Mouse (Mus musculus) layer of hippocampus, adult 2 months (tissue): ENCODE results near the gene Cltc. TPM values are rescaled to one million over a fixed set of nuclear protein-coding genes. Genes with fewer than 3 reads are reported as not detected.
"Not testable (repeated sequence)": the region's sequence is repeated elsewhere in the genome, so short reads cannot be mapped to it uniquely, and the experiment has no call there.

Experiments used
- DNase-seq, 2 experiments: peaks; one replicate each; pipeline ENCODE4 v3.0.0; 2022; ENCODE audit warnings: low spot score in 2 of 2
- H3K27ac ChIP-seq: fragments of 200-600 bp; 2 replicates; pipeline ENCODE4 v1.8.1; 2022
- H3K4me3 ChIP-seq: fragments of 200-600 bp; 2 replicates; pipeline ENCODE4 v1.8.1; 2022; ENCODE audit warnings: mild to moderate bottlenecking
- CTCF ChIP-seq: fragments of 200-600 bp; conservative IDR thresholded peaks from 2 replicates; pipeline ENCODE4 v1.8.1; 2022; ENCODE audit warnings: antibody characterized with exemption, mild to moderate bottlenecking, moderate library complexity
- long read RNA-seq, 2 experiments: library from polyadenylated mRNA; stranded (forward); transcript quantifications; one replicate each; pipeline ENCODE4 v2.0.0; 2021; ENCODE audit warnings: borderline mapping rate in 2 of 2
- total RNA-seq, 2 experiments: library from RNA; stranded (reverse); gene quantifications; 2 replicates each; pipeline ENCODE4 v1.2.3; 2021

Cltc gene
- total RNA-seq: 100 to 1,000 TPM; 447 to 456 TPM
- long read RNA-seq, experiment 1, full-length matches to known transcripts: 60 of 109 reads
- long read RNA-seq, experiment 1, partial matches to known transcripts: 26 of 109 reads
- long read RNA-seq, experiment 1, other reads (novel, unspliced or antisense): 23 of 109 reads
- long read RNA-seq, experiment 2, full-length matches to known transcripts: 108 of 188 reads
- long read RNA-seq, experiment 2, partial matches to known transcripts: 47 of 188 reads
- long read RNA-seq, experiment 2, other reads (novel, unspliced or antisense): 33 of 188 reads

DNA sequence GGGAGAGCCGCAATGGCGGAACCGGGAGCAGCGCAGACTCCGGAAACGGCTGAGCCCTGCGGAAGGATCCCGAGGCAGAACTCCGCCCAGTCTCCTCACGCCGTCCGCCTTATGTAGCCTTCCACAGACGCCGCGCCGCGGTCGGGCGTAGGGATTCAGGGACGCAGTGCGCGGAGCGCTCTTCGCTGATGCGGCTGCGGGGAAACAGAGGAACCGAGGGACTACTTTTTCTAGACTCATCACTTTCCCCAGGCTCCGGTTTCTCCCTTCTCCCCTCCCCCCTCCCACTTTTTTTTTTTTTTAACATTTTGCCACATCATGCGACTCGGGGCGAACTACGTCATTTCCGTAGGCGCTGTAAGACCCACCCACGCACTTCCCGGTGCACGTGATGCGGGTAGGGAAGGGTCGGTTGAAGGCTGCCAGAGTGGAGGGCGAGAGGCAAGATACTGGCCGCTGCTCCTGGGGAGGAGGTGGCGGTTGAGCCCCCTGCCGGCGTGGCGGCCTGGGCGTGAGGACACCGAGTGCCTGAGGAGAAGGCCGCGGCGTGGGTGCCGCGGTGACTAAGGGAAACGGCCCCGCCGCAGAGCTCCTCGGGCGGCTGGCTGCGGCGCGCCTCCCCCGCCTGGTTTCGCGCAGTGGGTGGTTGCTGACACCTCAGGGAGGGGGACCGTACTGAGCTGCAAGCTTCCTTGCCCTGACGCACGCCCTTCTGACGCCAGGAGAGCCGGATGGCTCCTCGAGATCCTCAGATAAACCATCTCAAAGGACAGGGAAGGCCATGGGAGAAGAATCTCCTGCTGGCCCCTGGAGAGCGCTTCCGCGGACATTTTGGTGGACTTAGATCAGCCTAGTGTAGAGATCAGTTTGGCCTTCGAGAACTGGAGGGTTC, at the start of gene Cltc:
TSS of gene Cltc (minus strand) at position 86 of the 892 bp plus-strand sequence.
- peak; percentile 97 for DNase-seq
- peak; percentile 66 for TF ChIP-seq CTCF
- Histone ChIP-seq H3K27ac (peak within 1 kb of the TSS; percentile 100), H3K4me3 (peak within 1 kb of the TSS; percentile 99)

DNA sequence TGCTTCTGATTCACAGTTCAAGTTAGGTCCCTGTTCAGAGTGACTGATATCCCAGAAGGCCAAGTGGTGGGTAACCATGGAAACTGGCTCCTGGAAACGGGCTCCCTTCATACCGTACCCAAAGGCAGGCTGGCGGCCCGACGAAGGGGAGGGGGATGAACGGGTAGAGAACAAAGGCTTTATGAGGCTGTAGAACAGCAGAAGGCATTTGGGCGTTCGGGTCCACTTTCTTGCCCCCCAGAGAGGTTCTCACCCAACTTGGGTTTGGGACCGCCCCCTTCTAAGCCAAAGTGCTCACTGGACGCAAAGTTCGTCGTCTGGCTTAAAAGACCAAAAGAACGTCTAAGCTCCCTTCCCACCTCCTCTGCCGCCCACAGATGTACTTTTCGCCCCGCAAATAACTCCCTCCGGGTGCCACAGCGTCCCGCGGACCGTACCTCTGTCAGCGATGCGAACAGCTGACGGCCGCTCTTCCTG, 49.7 kb upstream of the Cltc start:
- TF ChIP-seq CTCF: no peak
- peak; percentile 74 to 83 for DNase-seq
- H3K27ac ChIP-seq: peak overlapping the region; percentile 88

DNA sequence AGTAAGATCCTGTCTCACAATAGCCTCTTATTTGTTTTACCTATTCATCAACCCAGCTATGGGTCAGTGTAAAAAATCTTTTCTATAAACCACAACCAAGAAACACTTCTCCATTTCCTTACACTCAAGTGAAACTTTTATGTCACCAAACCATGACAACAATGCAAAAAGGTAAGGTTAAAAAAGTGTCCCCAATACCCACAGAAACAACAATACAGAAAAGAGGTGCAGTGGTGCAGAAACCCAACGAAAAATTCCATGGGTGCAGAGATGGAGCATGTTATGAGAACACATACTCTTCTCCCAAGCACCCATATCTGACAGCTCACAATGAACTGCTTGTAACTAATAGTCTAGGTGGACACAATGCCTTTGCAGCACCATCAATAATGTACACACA, 36.8 kb upstream of the Cltc start:
- no peak for TF ChIP-seq CTCF
- no peak overlapping the region for H3K4me3 ChIP-seq
- no peak for DNase-seq
- no peak overlapping the region for H3K27ac ChIP-seq

More for the DNA sequence above, 49.7 kb upstream of the Cltc start:
- H3K4me3 ChIP-seq: peak overlapping the region; percentile 100

DNA sequence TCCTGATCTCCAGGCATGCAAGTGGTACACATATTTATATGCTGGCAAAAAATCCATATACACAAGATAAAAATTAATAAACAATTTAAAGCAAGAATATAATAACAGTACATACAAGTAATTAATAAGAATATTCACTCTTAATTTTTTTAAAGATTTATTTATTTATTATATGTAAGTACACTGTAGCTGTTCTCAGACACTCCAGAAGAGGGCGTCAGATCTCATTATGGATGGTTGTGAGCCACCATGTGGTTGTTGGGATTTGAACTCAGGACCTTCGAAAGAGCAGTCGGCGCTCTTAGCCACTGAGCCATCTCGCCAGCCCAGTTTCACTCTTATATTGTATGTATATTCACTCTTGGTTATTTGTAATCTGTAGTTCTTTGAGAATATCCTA, 30.1 kb upstream of the Cltc start:
- TF ChIP-seq CTCF: peak; percentile 60
- not testable (repeated sequence) for H3K4me3 ChIP-seq, H3K27ac ChIP-seq

DNA sequence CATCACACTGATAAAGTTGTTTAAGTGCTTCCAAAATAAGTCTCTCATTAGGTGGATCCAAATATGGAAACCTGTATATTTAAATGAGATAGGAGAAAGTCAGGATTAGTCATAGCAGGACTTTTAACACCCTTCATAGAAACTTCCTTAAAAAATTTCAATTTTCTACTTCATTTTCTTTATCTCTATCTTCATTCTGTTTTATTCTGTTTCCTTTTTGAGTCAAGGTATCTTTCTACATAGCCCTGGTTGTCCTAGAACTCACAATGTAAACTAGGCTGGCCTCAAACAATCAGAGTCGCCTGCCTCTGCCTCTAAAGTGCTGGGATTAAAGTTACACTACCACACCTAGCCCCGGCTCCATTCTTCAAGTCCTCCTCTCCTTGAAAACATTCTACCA, 28.4 kb upstream of the Cltc start:
- no peak overlapping the region for H3K4me3 ChIP-seq
- TF ChIP-seq CTCF: no peak
- DNase-seq: no peak

More for the DNA sequence above, 30.1 kb upstream of the Cltc start:
- DNase-seq: not testable (repeated sequence)

DNA sequence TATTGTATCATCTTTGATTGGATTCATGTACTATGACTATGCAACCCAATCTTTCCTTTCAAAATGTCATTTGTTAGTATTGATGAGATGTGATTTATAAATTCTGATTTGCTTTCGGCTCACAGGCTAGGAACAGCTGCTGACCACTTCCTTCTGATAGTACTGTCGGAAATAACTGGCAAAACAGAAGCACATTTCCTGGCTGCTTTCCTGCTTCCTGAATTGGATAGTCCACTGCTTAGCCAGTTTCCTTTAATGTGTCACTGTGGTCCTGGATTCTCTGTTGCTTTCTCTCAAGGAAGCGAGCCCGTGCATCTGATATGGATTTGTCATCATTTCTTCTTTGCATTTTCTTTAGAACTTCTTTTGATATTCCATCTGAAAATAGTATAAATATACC, 12.5 kb upstream of the Cltc start:
- no peak for TF ChIP-seq CTCF
- Histone ChIP-seq H3K4me3 (no peak overlapping the region), H3K27ac (no peak overlapping the region)
- DNase-seq: no peak

More for the DNA sequence above, 28.4 kb upstream of the Cltc start:
- no peak overlapping the region for H3K27ac ChIP-seq

DNA sequence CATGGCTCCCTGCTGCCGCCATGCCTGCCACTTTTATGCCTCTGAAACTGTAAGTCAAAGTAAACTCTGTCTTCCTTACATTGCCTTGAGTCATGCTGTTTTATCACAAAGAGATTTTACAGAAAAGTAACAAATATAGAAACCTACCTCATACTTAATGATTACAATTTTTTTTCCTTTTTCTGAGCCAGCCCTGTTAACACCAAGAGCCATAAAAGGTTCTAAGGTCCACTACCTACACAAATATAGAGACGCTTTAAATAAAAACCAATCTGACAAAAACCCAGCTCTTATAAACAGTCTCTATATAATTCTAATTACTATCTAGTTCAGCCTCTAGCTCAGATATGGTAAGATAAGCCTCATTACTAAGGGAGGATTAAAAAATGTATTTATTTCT, 7.1 kb upstream of the Cltc start:
- H3K27ac ChIP-seq: no peak overlapping the region
- no peak for DNase-seq
- H3K4me3 ChIP-seq: no peak overlapping the region
- TF ChIP-seq CTCF: no peak

DNA sequence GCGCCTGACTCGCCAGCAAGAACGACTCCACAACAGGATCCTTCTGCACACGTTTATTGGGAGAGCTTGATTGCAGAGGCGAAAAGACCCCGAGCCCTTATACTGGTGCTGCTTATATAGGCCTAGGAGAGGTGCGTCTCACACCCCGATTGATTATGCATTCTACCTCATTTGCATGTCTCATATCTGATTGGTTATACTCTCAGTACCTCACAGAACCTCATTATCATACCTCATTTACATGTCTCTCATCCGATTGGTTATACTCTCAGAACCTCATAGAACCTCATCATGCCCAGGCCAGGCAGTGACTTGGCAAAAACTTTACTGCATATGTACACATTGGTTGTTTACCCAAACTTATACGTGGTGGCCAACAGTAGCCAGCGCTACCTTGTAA, 5.8 kb upstream of the Cltc start:
- DNase-seq, H3K4me3 ChIP-seq, H3K27ac ChIP-seq: not testable (repeated sequence)

DNA sequence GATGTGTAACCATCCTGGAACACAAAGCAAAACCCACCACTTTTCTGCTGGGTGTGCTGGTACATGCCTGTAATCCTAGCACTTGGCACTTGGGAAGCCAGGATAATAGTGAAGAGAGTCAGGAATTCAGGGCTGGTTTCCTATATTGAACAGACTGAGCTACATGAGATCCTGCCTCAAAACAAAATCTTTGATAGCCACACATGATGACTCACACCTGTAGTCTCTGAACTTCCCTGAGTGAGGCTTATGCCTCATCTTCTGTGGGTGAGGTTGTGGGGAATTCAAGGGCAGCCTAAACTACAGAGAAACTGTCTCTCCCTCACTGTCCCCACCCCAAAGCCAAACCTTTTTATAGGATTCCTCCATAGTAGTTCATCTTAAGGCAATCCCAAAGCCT, 3.0 kb upstream of the Cltc start:
- Histone ChIP-seq H3K27ac (no peak overlapping the region), H3K4me3 (no peak overlapping the region)
- TF ChIP-seq CTCF: no peak
- no peak for DNase-seq

DNA sequence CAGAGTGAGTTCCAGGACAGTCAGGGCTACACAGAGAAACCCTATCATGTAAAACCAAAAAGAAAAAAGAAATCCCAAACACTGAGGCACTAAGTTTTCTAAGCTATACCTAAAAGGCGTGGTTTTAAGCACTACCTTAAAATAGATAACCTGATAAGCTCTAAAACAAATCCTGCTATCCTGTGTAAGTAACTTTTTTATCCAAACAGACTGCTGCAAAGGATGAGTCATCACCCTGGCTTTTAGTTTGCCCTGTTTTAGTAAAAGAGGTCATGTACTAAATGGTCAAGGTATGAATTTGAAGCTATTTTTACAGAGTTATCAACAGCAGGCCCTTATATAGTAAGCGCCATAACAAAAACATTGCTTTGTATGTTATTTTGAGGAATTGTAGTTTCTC, 2.5 kb upstream of the Cltc start:
- 0 out of 2 replicates have a peak overlapping the region, but pooled peaks have one; percentile 100 for H3K27ac ChIP-seq
- no peak overlapping the region for H3K4me3 ChIP-seq
- TF ChIP-seq CTCF: no peak
- no peak for DNase-seq

DNA sequence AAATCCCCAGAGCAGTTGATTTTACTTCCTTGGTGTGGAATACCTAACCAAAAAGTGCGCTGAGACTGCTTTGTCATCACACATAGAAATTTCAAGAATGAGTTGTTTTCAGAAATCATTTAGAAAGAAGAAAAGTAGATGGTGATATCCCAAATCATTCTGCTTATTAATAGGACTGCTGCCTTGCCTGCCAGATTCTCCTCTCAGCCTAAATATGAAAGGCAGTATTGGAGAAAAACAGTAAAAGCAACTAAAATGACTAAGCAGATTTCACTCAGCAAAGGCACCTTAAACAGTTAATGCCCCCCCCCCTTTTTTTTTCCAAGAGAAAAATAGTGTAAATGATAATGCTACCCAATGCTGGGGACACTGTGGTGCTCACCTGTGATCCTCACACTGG, 1.9 kb upstream of the Cltc start:
- H3K4me3 ChIP-seq: no peak overlapping the region
- no peak for DNase-seq
- TF ChIP-seq CTCF: no peak
- peak overlapping the region; percentile 100 for H3K27ac ChIP-seq

DNA sequence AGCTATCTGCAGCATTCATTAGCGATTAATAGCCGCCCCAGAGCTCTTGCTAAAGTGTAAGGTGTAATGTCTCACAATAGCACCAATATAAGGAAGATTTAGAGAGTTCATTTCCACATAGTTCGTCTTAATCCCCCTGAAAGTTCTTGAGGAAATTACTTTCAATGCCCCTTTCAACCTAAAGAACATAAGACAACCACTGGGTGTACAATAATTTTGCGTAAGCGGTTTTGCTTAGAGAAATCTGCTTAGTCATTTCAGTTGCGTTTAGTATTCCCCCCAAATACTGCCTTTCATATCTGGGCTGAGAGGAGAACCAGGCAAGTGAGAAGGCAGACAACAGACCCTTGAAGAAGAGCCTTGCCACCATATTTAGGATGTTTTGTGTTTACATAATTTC, 1.2 kb upstream of the Cltc start:
- no peak for DNase-seq
- Histone ChIP-seq H3K4me3 (peak overlapping the region; percentile 99), H3K27ac (peak overlapping the region; percentile 100)
- no peak for TF ChIP-seq CTCF

DNA sequence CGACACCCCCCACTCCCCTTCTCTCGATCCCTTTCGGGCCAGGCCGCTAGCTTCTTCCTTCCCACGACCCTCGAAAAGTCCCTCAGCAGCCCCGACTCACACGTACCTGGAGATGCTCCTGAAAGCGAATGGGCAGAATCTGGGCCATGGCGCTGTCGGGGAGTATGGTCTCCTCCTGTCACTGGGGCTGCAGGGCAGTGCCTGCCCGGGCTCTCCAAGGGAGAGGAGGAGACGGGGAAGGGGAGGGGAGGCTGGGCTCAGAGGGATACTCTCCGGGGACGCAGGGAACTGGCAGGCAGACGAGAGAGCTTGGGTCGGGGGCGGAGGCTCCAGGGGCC, 254 bp downstream of the Cltc start:
- DNase-seq: no peak
- peak overlapping the region; percentile 100 for H3K27ac ChIP-seq
- H3K4me3 ChIP-seq: peak overlapping the region; percentile 99
- TF ChIP-seq CTCF: no peak
